Mouse (Mus musculus) liver, embryonic 14.5 days (tissue): Measurements from ENCODE around the gene Dsp. TPM values are rescaled to one million over a fixed set of nuclear protein-coding genes. Genes with fewer than 3 reads are reported as not detected.

Experiments used
- ATAC-seq: fragments of 200-750 bp; cut with Nextera tagmentation; 2 replicates; pipeline ENCODE4 v1.8.0; 2017; ENCODE audit warnings: moderate number of reproducible peaks, mild to moderate bottlenecking, moderate library complexity; ENCODE audit not compliant: insufficient read depth
- DNase-seq, 3 experiments: peaks; one replicate each; pipeline ENCODE4 v3.0.0-alpha.2; 2012 to 2013; ENCODE audit warnings: low read depth in 3 of 3, low spot score in 3 of 3
- H3K27ac ChIP-seq: fragments of 300-500 bp; sonication (generic); 2 replicates; pipeline ENCODE4 v1.5.1; 2014; ENCODE audit warnings: moderate library complexity, mild to moderate bottlenecking, control low read depth, inconsistent platforms
- H3K27me3 ChIP-seq: fragments of 300-500 bp; sonication (generic); 2 replicates; pipeline ENCODE4 v1.6.1; 2014; ENCODE audit warnings: mild to moderate bottlenecking, low read length, moderate library complexity; ENCODE audit not compliant: control insufficient read depth, insufficient read depth
- H3K36me3 ChIP-seq: fragments of 300-500 bp; sonication (generic); replicated peaks from 2 replicates; pipeline ENCODE4 v1.6.1; 2014; ENCODE audit warnings: low read depth; ENCODE audit not compliant: control insufficient read depth, insufficient read depth
- H3K4me1 ChIP-seq, 2 experiments: fragments of 200-500 bp in 1 of 2; fragments of 300-500 bp in 1 of 2; sonication (generic) in 1 of 2; replicated peaks; 2 replicates each; pipeline ENCODE4 v1.6.1; 2012 to 2014; ENCODE audit warnings: antibody characterized with exemption in 1 of 2, inconsistent platforms in 1 of 2, low read length in 1 of 2; ENCODE audit not compliant: control insufficient read depth in 2 of 2, insufficient read depth in 2 of 2
- H3K4me2 ChIP-seq: fragments of 300-500 bp; sonication (generic); 2 replicates; pipeline ENCODE4 v1.6.1; 2014; ENCODE audit warnings: low read depth, mild to moderate bottlenecking, control low read depth, moderate library complexity
- H3K4me3 ChIP-seq, 2 experiments: fragments of 200-500 bp in 1 of 2; fragments of 300-500 bp in 1 of 2; sonication (generic) in 1 of 2; 2 replicates each; pipeline ENCODE4 v1.5.1; 2012 to 2014; ENCODE audit warnings: low read depth in 2 of 2, low read length in 2 of 2, mild to moderate bottlenecking in 2 of 2, control low read depth in 1 of 2, inconsistent platforms in 1 of 2, moderate library complexity in 1 of 2; ENCODE audit not compliant: insufficient read depth in 1 of 2
- H3K9ac ChIP-seq: fragments of 300-500 bp; sonication (generic); replicated peaks from 2 replicates; pipeline ENCODE4 v1.6.1; 2014; ENCODE audit warnings: mild to moderate bottlenecking, control low read depth, moderate library complexity
- H3K9me3 ChIP-seq: fragments of 300-500 bp; sonication (generic); 2 replicates; pipeline ENCODE4 v1.6.1; 2016; ENCODE audit warnings: low read length, mixed read lengths; ENCODE audit not compliant: control insufficient read depth
- CTCF ChIP-seq: IDR thresholded peaks from 2 replicates; pipeline ENCODE4 v1.5.1; 2016; ENCODE audit warnings: antibody characterized with exemption, low read depth, control low read depth
- EP300 ChIP-seq: IDR thresholded peaks from 2 replicates; pipeline ENCODE4 v1.6.1; 2016; ENCODE audit warnings: antibody characterized with exemption, low read depth
- WGBS: fragments of 180-500 bp; shearing (Covaris S2); extraction: QIAGEN DNeasy Blood & Tissue Kit; methylation state at CpG from one replicate; pipeline ENCODE4 v1.1.7; 2014; ENCODE audit not compliant: insufficient replicate concordance; 5-methylcytosine and 5-hydroxymethylcytosine counted together
- polyA plus RNA-seq, 2 experiments: library from polyadenylated mRNA; depleted of rRNA in 1 of 2; stranded (reverse) in 1 of 2; unstranded in 1 of 2; fragments of >200 nt; fragmentation: Nextera tagmentation in 1 of 2; extraction: Ambion mirVana in 1 of 2; gene quantifications; 2 replicates each; pipeline versions ENCODE4 v1.2.1 to v1.2.3; 2012 to 2014

Dsp gene
- polyA plus RNA-seq, 2 experiments = 1.8 to 2.0 TPM

GRCm38 (mm10) chr13:38152429-38153035 lies 1.4 kb downstream of the Dsp start:
- ATAC-seq = no peak
- peaks cover 0 to 7% of the 10 kb centered on the region in 2 experiments; a peak in 1 of 4 replicates for H3K4me1 ChIP-seq
- TF ChIP-seq EP300 (no peak), CTCF (no peak)
- DNase-seq = no peak
- H3K27me3 ChIP-seq = peaks cover 52% of the 10 kb centered on the region
- no peak overlapping the region for H3K27ac ChIP-seq
- no peaks in the 10 kb centered on the region for H3K36me3 ChIP-seq
- no peak overlapping the region for H3K9ac ChIP-seq
- WGBS = under 1% methylated on average over 31 of the region's 31 CpGs
- H3K9me3 ChIP-seq = no peaks in the 10 kb centered on the region
- peak overlapping the region; percentile 29 to 50 for H3K4me3 ChIP-seq
- H3K4me2 ChIP-seq = peak overlapping the region; percentile 52

- no peaks in the 10 kb centered on the region for H3K9me3 ChIP-seq
- no peak overlapping the region for H3K9ac ChIP-seq
- H3K4me3 ChIP-seq = no peak overlapping the region
- H3K4me2 ChIP-seq = no peak overlapping the region
- ATAC-seq = no peak
- TF ChIP-seq CTCF = no peak
- no peak for TF ChIP-seq EP300
- H3K36me3 ChIP-seq = no peaks in the 10 kb centered on the region
- DNase-seq = no peak
- WGBS = 29% methylated on average over 2 of the region's 2 CpGs
- H3K4me1 ChIP-seq = peaks cover 0 to 7% of the 10 kb centered on the region in 2 experiments; a peak in 1 of 4 replicates
- H3K27me3 ChIP-seq = peaks cover 34% of the 10 kb centered on the region
- H3K27ac ChIP-seq = no peak overlapping the region
Observed at GRCm38 (mm10) chr13:38155523-38155922, 4.4 kb downstream of the Dsp start.

- no peak overlapping the region for H3K4me2 ChIP-seq
- no peak overlapping the region for H3K9ac ChIP-seq
- H3K27me3 ChIP-seq = peaks cover 13% of the 10 kb centered on the region
- no peaks in the 10 kb centered on the region for H3K36me3 ChIP-seq
- peaks cover 0 to 7% of the 10 kb centered on the region in 2 experiments; a peak in 1 of 4 replicates for H3K4me1 ChIP-seq
- 17% methylated on average over 6 of the region's 6 CpGs for WGBS
- no peak overlapping the region for H3K4me3 ChIP-seq
- no peak overlapping the region for H3K27ac ChIP-seq
- no peak for TF ChIP-seq EP300
- no peak for TF ChIP-seq CTCF
- no peak for DNase-seq
- no peaks in the 10 kb centered on the region for H3K9me3 ChIP-seq
- ATAC-seq = no peak
Observed at GRCm38 (mm10) chr13:38157635-38158034, 6.5 kb downstream of the Dsp start.

- 0 out of 4 replicates have a peak, but pooled peaks cover 0 to under 1% of the 10 kb centered on the region in 2 experiments for H3K4me1 ChIP-seq
- H3K9ac ChIP-seq = no peak overlapping the region
- TF ChIP-seq EP300 (no peak), CTCF (no peak)
- 68% methylated on average over 2 of the region's 2 CpGs for WGBS
- no peaks in the 10 kb centered on the region for H3K9me3 ChIP-seq
- no peak overlapping the region for H3K27ac ChIP-seq
- no peak overlapping the region for H3K4me2 ChIP-seq
- no peak for DNase-seq
- H3K4me3 ChIP-seq = no peak overlapping the region
- H3K27me3 ChIP-seq = no peaks in the 10 kb centered on the region
- no peak for ATAC-seq
- H3K36me3 ChIP-seq = no peaks in the 10 kb centered on the region
Observed at GRCm38 (mm10) chr13:38162002-38162401, 10.9 kb downstream of the Dsp start.

- Histone ChIP-seq H3K36me3 (no peaks in the 10 kb centered on the region), H3K27ac (no peak overlapping the region), H3K4me1 (no peaks in the 10 kb centered on the region), H3K9me3 (no peaks in the 10 kb centered on the region), H3K27me3 (no peaks in the 10 kb centered on the region), H3K9ac (no peak overlapping the region), H3K4me2 (no peak overlapping the region), H3K4me3 (no peak overlapping the region)
- ATAC-seq = no peak
- TF ChIP-seq EP300 (no peak), CTCF (no peak)
- DNase-seq = no peak
- WGBS = 48% methylated on average over 11 of the region's 11 CpGs
Observed at GRCm38 (mm10) chr13:38162668-38163067, 11.6 kb downstream of the Dsp start.
